Mouse (Mus musculus): ENCODE results near the gene Zfhx3.

DNA sequence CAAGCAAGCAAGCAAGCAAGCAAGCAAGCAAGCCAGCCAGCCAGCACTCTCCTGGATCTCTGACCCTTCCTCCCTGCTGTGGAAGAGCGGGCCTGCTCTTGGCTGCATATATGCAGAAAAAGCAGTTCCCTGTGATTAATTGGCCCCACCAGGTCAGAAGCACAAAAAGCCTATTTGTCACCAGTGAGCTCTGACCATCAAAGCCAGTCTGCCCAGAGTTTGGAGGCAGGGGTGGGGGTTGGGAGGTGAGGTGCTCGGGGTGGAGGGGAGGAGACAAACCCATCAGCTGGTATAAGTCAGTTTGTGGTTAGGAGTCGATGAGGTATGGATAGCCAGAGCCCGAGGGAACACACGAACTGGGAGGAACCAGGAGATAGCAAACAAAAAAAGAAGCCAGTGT is 421.0 kb downstream of the Zfhx3 start:
- TF ChIP-seq POLR2AphosphoS5 (IDR thresholded peaks at IDR 0.05; ENCODE audit: borderline replicate concordance, low read depth, low read length) = no peak
- TF ChIP-seq SIN3A (IDR thresholded peaks at IDR 0.05; ENCODE audit: low read length) = no peak
- TF ChIP-seq KAT2A (conservative IDR thresholded peaks at IDR 0.05; ENCODE audit: low read depth, low read length) = no peak
- no peak for TF ChIP-seq ZNF384 (IDR thresholded peaks at IDR 0.05; ENCODE audit: low read depth, low read length)
- no peak for TF ChIP-seq CTCF (IDR thresholded peaks at IDR 0.05 in 2 of 3, conservative IDR thresholded peaks at IDR 0.05 in 1 of 3; ENCODE audit: control insufficient read depth in 1 of 3, insufficient read depth in 1 of 3, low read depth in 2 of 3, low read length in 3 of 3, poor library complexity in 1 of 3, severe bottlenecking in 1 of 3)
- TF ChIP-seq EP300 (IDR thresholded peaks at IDR 0.05; ENCODE audit: low read depth in 1 of 2, low read length in 2 of 2) = no peak
- no peak for TF ChIP-seq POLR2A (IDR thresholded peaks at IDR 0.05; ENCODE audit: control insufficient read depth in 1 of 2, insufficient read depth in 1 of 2, low read depth in 1 of 2, low read length in 2 of 2, poor library complexity in 1 of 2)
- TF ChIP-seq BHLHE40 (IDR thresholded peaks at IDR 0.05; ENCODE audit: borderline replicate concordance, low read depth, low read length) = no peak
- TF ChIP-seq E2F4 (IDR thresholded peaks at IDR 0.05; ENCODE audit: borderline replicate concordance, low read depth, low read length) = no peak

All from MEL (cell line).